Mouse (Mus musculus): ENCODE measurements around the gene Slc8b1.

Gene Slc8b1

GRCm38 (mm10) chr5:120531631-120532030, 20.7 kb downstream of the Slc8b1 start:
- DNase-seq = no peak

- DNase-seq = no peak
Measured at GRCm38 (mm10) chr5:120534071-120534685, 23.2 kb downstream of the Slc8b1 start.

GRCm38 (mm10) chr5:120534686-120535075, 23.7 kb downstream of the Slc8b1 start:
- no peak for DNase-seq

DNA sequence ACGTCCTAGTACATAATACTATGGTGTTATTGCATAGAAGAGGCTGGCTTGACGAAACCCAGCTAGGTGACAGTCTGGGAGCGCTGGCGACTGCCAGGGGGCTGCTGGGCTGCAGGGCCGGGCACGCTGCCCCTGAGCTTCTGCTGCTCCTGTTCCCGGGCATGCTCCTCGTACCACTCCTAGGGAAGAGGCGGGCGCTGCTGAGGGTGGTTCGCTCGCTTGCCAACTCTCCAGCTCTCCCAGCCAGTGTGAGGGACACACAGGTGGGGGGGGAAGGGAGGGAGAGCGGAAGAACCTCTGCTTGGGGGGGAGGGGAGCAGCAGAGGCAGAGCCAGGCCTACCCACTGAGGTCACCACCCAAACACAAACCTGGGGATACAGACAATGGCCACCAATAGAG, 25.1 kb downstream of the Slc8b1 start:
- DNase-seq = no peak

DNA sequence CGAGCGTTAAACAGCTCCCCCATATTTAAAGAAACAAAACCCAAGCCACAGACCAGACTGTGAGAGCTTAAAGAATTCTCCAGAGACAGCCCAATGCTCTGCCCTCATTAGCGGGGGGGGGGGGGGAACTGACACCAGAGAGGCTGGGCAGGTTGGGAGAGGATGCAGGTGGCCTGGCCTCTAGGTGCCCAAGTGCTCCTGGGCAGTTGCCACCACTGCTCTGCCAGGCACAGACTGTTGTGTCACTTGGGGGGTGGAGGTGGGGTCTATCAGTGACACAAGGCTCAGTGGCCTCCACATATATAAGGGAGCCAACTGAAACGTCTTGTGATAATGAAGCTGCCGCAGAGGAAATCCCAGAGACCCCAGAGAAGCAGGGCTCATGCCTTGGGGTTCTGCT, 25.7 kb downstream of the Slc8b1 start:
- no peak for DNase-seq

GRCm38 (mm10) chr5:120548236-120548850, 37.4 kb downstream of the Slc8b1 start:
- DNase-seq = no peak

DNA sequence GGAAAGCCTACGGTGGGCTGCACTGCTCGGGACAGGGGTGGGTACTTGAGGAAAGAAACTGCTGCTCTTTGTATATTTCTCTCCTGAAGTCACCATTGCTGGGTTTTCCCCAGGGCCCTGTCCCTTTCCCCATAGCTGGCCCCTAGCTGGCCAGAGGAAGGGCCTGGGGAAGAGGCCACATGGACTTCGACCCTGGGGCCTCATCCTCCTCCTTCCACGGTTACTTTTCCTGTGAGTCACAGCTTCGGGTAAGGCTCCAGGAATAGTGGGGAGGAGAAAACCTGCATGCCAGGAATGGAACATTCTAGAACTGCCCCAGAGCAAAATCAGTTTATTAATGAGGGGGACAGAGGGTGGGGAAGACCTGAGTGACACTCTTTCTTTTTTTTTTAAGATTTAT, 39.2 kb downstream of the Slc8b1 start:
- no peak for DNase-seq

DNA sequence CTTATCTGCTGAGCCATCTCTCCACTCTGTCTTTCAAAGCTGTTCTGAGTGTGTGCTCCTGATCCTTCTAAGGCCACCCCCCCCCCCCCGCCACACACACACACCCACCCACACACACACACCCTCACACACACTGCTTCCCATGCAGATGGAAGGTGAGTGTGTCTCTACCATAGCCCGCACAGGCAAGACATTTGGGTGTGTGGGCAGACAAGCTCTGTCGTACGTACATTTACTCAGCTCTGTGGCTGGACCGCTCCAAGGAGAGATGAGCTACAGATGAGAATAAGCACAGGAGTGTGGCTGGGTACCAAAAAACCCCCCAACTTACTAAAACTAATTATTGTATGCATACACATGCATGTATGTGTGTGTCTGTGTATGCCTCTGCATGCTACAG, 39.7 kb downstream of the Slc8b1 start:
- DNase-seq = no peak

GRCm38 (mm10) chr5:120555871-120556270, 44.9 kb downstream of the Slc8b1 start:
- no peak for DNase-seq

- DNase-seq = no peak
Measured at GRCm38 (mm10) chr5:120558041-120558440, 47.1 kb downstream of the Slc8b1 start.

- DNase-seq = no peak
Measured at GRCm38 (mm10) chr5:120558762-120559161, 47.8 kb downstream of the Slc8b1 start.

GRCm38 (mm10) chr5:120560129-120560615, 49.2 kb downstream of the Slc8b1 start:
- DNase-seq = no peak

DNA sequence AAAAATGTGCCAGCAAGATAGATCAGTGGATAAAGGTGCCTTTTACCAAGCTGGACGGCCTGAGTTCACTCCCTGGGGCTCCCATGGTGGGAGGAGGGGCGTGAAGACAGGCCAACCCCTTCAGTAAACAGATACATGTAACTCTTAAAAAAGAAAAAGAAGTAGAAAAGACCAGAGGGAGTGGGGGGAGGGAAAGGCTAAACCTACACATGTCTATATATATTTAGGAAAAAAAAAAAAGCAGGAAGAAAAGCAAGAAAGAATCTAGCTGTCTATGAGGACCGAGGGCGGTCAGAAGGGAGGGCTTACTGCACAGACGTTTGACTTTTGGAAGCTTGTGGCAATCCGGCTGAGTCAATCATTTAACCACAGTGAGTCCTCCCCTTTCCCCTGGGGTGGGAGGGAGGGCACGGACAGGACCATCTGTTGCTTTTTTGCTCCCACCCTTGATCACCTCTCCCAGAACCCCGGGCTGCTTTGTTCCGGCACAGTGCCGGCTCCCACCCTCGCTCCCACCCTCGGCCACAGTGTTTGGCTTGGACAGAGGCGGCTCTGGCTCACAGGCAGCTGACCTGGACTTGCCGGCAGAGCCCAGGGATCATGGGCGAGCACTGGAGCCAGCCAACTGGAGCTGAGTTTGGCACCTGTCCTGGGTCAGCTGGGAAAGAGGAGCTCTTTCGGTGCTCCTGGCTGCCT, 49.8 kb downstream of the Slc8b1 start:
- no peak for DNase-seq

DNA sequence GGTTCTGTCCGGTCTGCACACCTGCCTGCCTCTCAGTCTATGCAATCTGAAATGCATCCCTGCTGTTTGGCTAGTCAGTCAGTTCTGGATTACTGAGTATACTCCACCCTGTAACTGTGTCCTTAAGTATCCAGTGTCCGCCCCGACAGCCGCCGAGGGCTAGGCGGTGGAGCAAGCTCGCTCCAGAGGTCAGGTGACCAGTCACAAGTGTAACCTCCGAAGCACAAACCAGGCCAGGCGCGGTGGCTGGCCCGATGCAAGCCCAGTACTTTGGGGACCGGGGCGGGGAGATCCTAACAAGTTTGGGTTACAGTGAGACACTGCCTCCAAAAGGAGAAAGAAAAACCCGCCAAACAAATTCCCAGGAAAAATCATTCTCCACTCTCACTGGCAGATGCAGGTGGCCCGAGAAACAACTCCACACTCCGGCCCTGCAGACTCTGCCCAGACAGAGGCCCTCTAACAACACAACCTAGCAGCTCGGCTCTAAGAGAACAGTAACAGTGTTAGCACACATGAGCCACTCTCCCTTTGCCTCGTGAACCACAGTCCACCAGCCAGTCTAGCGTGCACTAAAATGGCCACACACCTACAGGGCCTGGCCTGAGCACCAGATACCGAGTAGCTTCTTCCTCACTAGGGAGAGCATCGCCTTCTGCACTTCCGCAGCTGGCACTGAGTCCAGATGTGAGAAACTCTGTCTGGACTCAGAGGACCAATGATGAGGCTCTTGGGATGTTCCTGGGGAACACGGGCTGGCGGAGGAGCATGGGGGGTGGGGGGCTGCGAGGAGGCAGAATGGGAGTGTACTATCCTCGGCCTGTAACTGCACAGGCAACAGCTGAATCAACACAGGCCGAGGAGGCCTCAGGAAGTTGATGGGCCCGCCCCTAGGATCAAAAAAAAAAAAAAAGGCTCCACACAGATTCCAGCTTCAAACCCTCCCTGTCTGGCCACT, 52.3 kb downstream of the Slc8b1 start:
- no peak for DNase-seq

DNA sequence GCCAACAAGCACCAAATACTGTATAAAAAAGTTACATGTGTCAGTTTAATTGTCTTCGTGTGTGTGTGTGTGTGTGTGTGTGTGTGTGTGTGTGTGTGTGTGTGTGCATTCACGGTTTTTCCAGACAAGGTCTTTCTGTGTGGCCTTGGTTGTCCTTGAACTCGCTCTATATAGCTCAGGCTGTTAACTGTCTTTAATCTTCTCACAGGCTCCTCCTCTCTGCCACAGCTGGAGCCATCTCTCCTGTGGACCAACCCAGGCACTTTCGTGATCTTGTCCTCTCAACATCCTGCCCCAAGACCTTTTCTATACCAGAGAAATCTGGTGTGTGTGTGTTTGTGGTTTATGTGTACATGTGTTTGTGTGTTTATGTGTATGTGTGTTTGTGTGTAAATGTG, 52.9 kb downstream of the Slc8b1 start:
- DNase-seq = no peak

GRCm38 (mm10) chr5:120565171-120565905, 54.4 kb downstream of the Slc8b1 start:
- DNase-seq = no peak

GRCm38 (mm10) chr5:120566101-120566500, 55.1 kb downstream of the Slc8b1 start:
- DNase-seq = no peak

DNA sequence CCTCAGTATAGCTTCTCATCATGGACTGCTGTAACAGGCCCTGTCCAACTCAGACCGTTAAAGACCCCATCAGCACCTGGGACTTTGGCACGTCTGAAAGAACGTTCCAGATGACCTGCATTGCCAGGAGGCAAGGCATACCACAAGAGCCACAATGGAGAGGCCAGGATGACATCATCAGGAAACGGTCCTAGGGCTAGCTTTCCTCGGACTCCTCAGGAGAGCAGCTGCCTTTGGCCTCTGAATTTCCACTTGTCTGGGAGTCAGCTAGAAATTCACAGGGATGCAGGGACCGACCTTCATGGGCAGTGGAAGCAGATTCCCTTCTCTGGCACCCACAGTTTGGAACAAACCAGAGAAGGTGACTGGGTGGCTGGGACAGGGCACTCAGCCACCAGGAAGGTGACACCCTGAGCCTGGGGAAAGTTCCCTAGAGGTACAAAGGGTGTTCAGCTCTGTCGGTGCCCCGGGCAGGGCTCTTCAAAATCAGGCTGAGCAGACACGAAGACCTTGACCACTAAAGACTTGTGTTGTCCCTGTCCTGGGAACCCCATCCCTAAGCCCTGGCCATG, 55.8 kb downstream of the Slc8b1 start:
- DNase-seq = no peak

- DNase-seq = no peak
Measured at GRCm38 (mm10) chr5:120567253-120567701, 56.3 kb downstream of the Slc8b1 start.

DNA sequence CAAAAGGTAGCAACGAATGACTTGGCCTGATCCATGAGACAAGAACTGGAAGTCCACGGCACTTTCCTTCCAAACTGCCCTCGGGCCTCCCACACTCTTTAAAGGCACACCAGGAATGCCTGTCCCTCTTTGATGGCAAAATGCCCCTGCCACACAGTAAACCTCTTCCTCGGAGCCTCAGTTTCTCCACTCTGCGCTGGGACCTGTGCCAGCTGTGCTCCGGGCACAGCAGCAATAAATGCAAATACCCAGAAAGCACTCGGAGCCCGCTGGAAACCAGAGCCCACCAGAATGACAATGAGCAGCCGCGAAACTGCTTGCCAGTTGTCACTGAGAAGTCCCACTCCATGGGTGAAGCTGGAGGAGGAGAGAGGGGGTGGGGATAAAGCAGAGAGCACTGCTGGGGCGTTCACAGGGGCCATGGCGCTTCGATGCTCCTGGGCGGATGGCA, 56.8 kb downstream of the Slc8b1 start:
- DNase-seq = no peak

- no peak for DNase-seq
Measured at GRCm38 (mm10) chr5:120568336-120568768, 57.4 kb downstream of the Slc8b1 start.

GRCm38 (mm10) chr5:120568964-120569363, 58.0 kb downstream of the Slc8b1 start:
- no peak for DNase-seq
